Mouse (Mus musculus): Measurements from ENCODE around the gene Exosc9.
A peak's percentile ranks its signal among the peaks of the same experiment; 100 is the strongest.
"Not testable (repeated sequence)": the region's sequence is repeated elsewhere in the genome, so short reads cannot be mapped to it uniquely, and the experiment has no call there.

Gene Exosc9

GRCm38 (mm10) chr3:36536041-36536440 lies 16.4 kb upstream of the Exosc9 start:
- DNase-seq (ENCODE audit: low read depth, low spot score), result no peak
- Histone ChIP-seq H3K27me3 (ENCODE audit: control insufficient read depth, insufficient read depth, low read length, poor library complexity, severe bottlenecking) (no peaks in the 10 kb centered on the region), H3K36me3 (ENCODE audit: control insufficient read depth, insufficient read depth, low read length, poor library complexity, severe bottlenecking) (no peaks in the 10 kb centered on the region)

GRCm38 (mm10) chr3:36537701-36538470 lies 14.5 kb upstream of the Exosc9 start:
- Histone ChIP-seq H3K36me3 (ENCODE audit: control insufficient read depth, insufficient read depth, low read length, poor library complexity, severe bottlenecking) (no peaks in the 10 kb centered on the region), H3K27me3 (ENCODE audit: control insufficient read depth, insufficient read depth, low read length, poor library complexity, severe bottlenecking) (no peaks in the 10 kb centered on the region)
- no peak for DNase-seq (ENCODE audit: low read depth, low spot score)

- Histone ChIP-seq H3K36me3 (ENCODE audit: control insufficient read depth, insufficient read depth, low read length, poor library complexity, severe bottlenecking) (no peaks in the 10 kb centered on the region), H3K27me3 (ENCODE audit: control insufficient read depth, insufficient read depth, low read length, poor library complexity, severe bottlenecking) (no peaks in the 10 kb centered on the region)
- no peak for DNase-seq (ENCODE audit: low read depth, low spot score)
These were observed 11.7 kb upstream of the Exosc9 start for GRCm38 (mm10) chr3:36540756-36541155.

- no peaks in the 10 kb centered on the region for H3K36me3 ChIP-seq (ENCODE audit: control insufficient read depth, insufficient read depth, low read length, poor library complexity, severe bottlenecking)
- H3K27me3 ChIP-seq (ENCODE audit: control insufficient read depth, insufficient read depth, low read length, poor library complexity, severe bottlenecking), result no peaks in the 10 kb centered on the region
- no peak for DNase-seq (ENCODE audit: low read depth, low spot score)
These were observed 11.0 kb upstream of the Exosc9 start for GRCm38 (mm10) chr3:36541399-36541798.

GRCm38 (mm10) chr3:36544961-36545360 lies 7.4 kb upstream of the Exosc9 start:
- H3K27me3 ChIP-seq (ENCODE audit: control insufficient read depth, insufficient read depth, low read length, poor library complexity, severe bottlenecking), result no peaks in the 10 kb centered on the region
- DNase-seq (ENCODE audit: low read depth, low spot score), result no peak
- no peaks in the 10 kb centered on the region for H3K36me3 ChIP-seq (ENCODE audit: control insufficient read depth, insufficient read depth, low read length, poor library complexity, severe bottlenecking)

GRCm38 (mm10) chr3:36551343-36551742 lies 1.1 kb upstream of the Exosc9 start:
- Histone ChIP-seq H3K36me3 (ENCODE audit: control insufficient read depth, insufficient read depth, low read length, poor library complexity, severe bottlenecking) (peaks cover 9% of the 10 kb centered on the region; the same call in 1 of the 2 replicates), H3K27me3 (ENCODE audit: control insufficient read depth, insufficient read depth, low read length, poor library complexity, severe bottlenecking) (no peaks in the 10 kb centered on the region)
- DNase-seq (ENCODE audit: low read depth, low spot score), result peak; percentile 2

GRCm38 (mm10) chr3:36551851-36552384 lies 488 bp upstream of the Exosc9 start:
- Histone ChIP-seq H3K36me3 (ENCODE audit: control insufficient read depth, insufficient read depth, low read length, poor library complexity, severe bottlenecking) (peaks cover 9% of the 10 kb centered on the region), H3K27me3 (ENCODE audit: control insufficient read depth, insufficient read depth, low read length, poor library complexity, severe bottlenecking) (no peaks in the 10 kb centered on the region)
- DNase-seq (ENCODE audit: low read depth, low spot score), result peak; percentile 27

- Histone ChIP-seq H3K27me3 (ENCODE audit: control insufficient read depth, insufficient read depth, low read length, poor library complexity, severe bottlenecking) (no peaks in the 10 kb centered on the region), H3K36me3 (ENCODE audit: control insufficient read depth, insufficient read depth, low read length, poor library complexity, severe bottlenecking) (peaks cover 13% of the 10 kb centered on the region)
- DNase-seq (ENCODE audit: low read depth, low spot score), result no peak
These were observed 5.2 kb downstream of the Exosc9 start for GRCm38 (mm10) chr3:36557601-36558000.

- no peak for DNase-seq (ENCODE audit: low read depth, low spot score)
- Histone ChIP-seq H3K36me3 (ENCODE audit: control insufficient read depth, insufficient read depth, low read length, poor library complexity, severe bottlenecking) (peaks cover 18% of the 10 kb centered on the region), H3K27me3 (ENCODE audit: control insufficient read depth, insufficient read depth, low read length, poor library complexity, severe bottlenecking) (no peaks in the 10 kb centered on the region)
These were observed 7.2 kb downstream of the Exosc9 start for GRCm38 (mm10) chr3:36559606-36560005.

- H3K27me3 ChIP-seq (ENCODE audit: control insufficient read depth, insufficient read depth, low read length, poor library complexity, severe bottlenecking), result no peaks in the 10 kb centered on the region
- H3K36me3 ChIP-seq (ENCODE audit: control insufficient read depth, insufficient read depth, low read length, poor library complexity, severe bottlenecking), result peaks cover 14% of the 10 kb centered on the region
- no peak for DNase-seq (ENCODE audit: low read depth, low spot score)
These were observed 11.3 kb downstream of the Exosc9 start for GRCm38 (mm10) chr3:36563666-36564065.

GRCm38 (mm10) chr3:36569836-36570235 lies 17.4 kb downstream of the Exosc9 start:
- no peaks in the 10 kb centered on the region for H3K27me3 ChIP-seq (ENCODE audit: control insufficient read depth, insufficient read depth, low read length, poor library complexity, severe bottlenecking)
- peaks cover 4% of the 10 kb centered on the region; the same call in 1 of the 2 replicates for H3K36me3 ChIP-seq (ENCODE audit: control insufficient read depth, insufficient read depth, low read length, poor library complexity, severe bottlenecking)
- no peak for DNase-seq (ENCODE audit: low read depth, low spot score)

- DNase-seq (ENCODE audit: low read depth, low spot score), result peak; percentile 10
- Histone ChIP-seq H3K36me3 (ENCODE audit: control insufficient read depth, insufficient read depth, low read length, poor library complexity, severe bottlenecking) (no peaks in the 10 kb centered on the region), H3K27me3 (ENCODE audit: control insufficient read depth, insufficient read depth, low read length, poor library complexity, severe bottlenecking) (no peaks in the 10 kb centered on the region)
These were observed 19.0 kb downstream of the Exosc9 start for GRCm38 (mm10) chr3:36571361-36571826.

GRCm38 (mm10) chr3:36571827-36572378 lies 19.5 kb downstream of the Exosc9 start, which contains the start of gene Ccna2:
Gene Ccna2, minus strand, starts transcription at chr3:36572150.
- DNase-seq (ENCODE audit: low read depth, low spot score), result peak; percentile 98
- Histone ChIP-seq H3K27me3 (ENCODE audit: control insufficient read depth, insufficient read depth, low read length, poor library complexity, severe bottlenecking) (no peaks in the 10 kb centered on the region), H3K36me3 (ENCODE audit: control insufficient read depth, insufficient read depth, low read length, poor library complexity, severe bottlenecking) (no peaks in the 10 kb centered on the region)

- Histone ChIP-seq H3K27me3 (ENCODE audit: control insufficient read depth, insufficient read depth, low read length, poor library complexity, severe bottlenecking) (no peaks in the 10 kb centered on the region), H3K36me3 (ENCODE audit: control insufficient read depth, insufficient read depth, low read length, poor library complexity, severe bottlenecking) (no peaks in the 10 kb centered on the region)
- no peak for DNase-seq (ENCODE audit: low read depth, low spot score)
These were observed 46.4 kb downstream of the Exosc9 start for GRCm38 (mm10) chr3:36598811-36599210.

- DNase-seq (ENCODE audit: low read depth, low spot score); H3K27me3 ChIP-seq (ENCODE audit: control insufficient read depth, insufficient read depth, low read length, poor library complexity, severe bottlenecking); H3K36me3 ChIP-seq (ENCODE audit: control insufficient read depth, insufficient read depth, low read length, poor library complexity, severe bottlenecking): not testable (repeated sequence)
These were observed 47.4 kb downstream of the Exosc9 start for GRCm38 (mm10) chr3:36599773-36600172.

All from splenic B cell, adult 2 months (primary cell).